Comparison of ENCODE assay signal across 31 mouse cellular contexts in genomic region chr13:84192723-84193122, GRCm38 (mm10).
"Had no signal": no experiment of that assay in that cellular context is flagged by ENCODE, and none has a peak within 500 bp of the region (broad histone marks: within the 10 kb centered on the region; RNA-seq: fewer than 3 reads in every experiment).

No protein-coding gene starts in this region.

- H3K27me3 ChIP-seq: limb, embryonic 12.5 days; limb, embryonic 13.5 days; limb, embryonic 15.5 days; liver, embryonic 12.5 days; liver, embryonic 13.5 days; liver, embryonic 15.5 days; lung, embryonic 15.5 days; megakaryocyte, embryonic 14.5 days; midbrain, embryonic 12.5 days; midbrain, embryonic 13.5 days; midbrain, embryonic 15.5 days; neural tube, embryonic 12.5 days had no signal

- H3K27ac ChIP-seq: limb, embryonic 10.5 days; limb, embryonic 12.5 days; limb, embryonic 13.5 days; limb, embryonic 15.5 days; liver, embryonic 12.5 days; liver, embryonic 13.5 days; liver, embryonic 14.5 days; liver, embryonic 15.5 days; lung, embryonic 15.5 days; macrophage; midbrain, embryonic 10.5 days; midbrain, embryonic 12.5 days; midbrain, embryonic 13.5 days; midbrain, embryonic 15.5 days; neural tube, embryonic 12.5 days had no signal

- H3K4me1 ChIP-seq: limb, embryonic 10.5 days; limb, embryonic 12.5 days; limb, embryonic 13.5 days; limb, embryonic 15.5 days; liver, embryonic 12.5 days; liver, embryonic 13.5 days; liver, embryonic 15.5 days; lung, embryonic 15.5 days; megakaryocyte, embryonic 14.5 days; midbrain, embryonic 10.5 days; midbrain, embryonic 12.5 days; midbrain, embryonic 13.5 days; midbrain, embryonic 15.5 days; neural tube, embryonic 12.5 days had no signal

- DNase-seq: left cerebral cortex, postnatal 4 days; liver; liver, embryonic 13.5 days; liver, postnatal 0 days; lung, adult 18-20 months; lung, adult 2 months; lung, embryonic 14.5 days; lung, postnatal 10 days; lung, postnatal 14 days; lung, postnatal 36 days; lung, postnatal 4 days had no signal

- H3K9me3 ChIP-seq: limb, embryonic 10.5 days; limb, embryonic 12.5 days; limb, embryonic 13.5 days; limb, embryonic 15.5 days; liver, embryonic 12.5 days; liver, embryonic 13.5 days; liver, embryonic 15.5 days; lung, embryonic 15.5 days; megakaryocyte, embryonic 14.5 days; midbrain, embryonic 10.5 days; midbrain, embryonic 13.5 days; midbrain, embryonic 15.5 days; neural tube, embryonic 12.5 days had no signal

- H3K4me2 ChIP-seq: limb, embryonic 12.5 days; limb, embryonic 13.5 days; limb, embryonic 15.5 days; liver, embryonic 11.5 days; liver, embryonic 12.5 days; liver, embryonic 13.5 days; liver, embryonic 15.5 days; lung, embryonic 14.5 days; lung, embryonic 15.5 days; midbrain, embryonic 11.5 days; midbrain, embryonic 12.5 days; midbrain, embryonic 13.5 days; midbrain, embryonic 15.5 days; neural tube, embryonic 12.5 days had no signal

- H3K36me3 ChIP-seq: limb, embryonic 10.5 days; limb, embryonic 12.5 days; limb, embryonic 13.5 days; limb, embryonic 15.5 days; liver, embryonic 12.5 days; liver, embryonic 13.5 days; liver, embryonic 15.5 days; lung, embryonic 15.5 days; midbrain, embryonic 10.5 days; midbrain, embryonic 12.5 days; midbrain, embryonic 13.5 days; midbrain, embryonic 15.5 days; neural tube, embryonic 12.5 days had no signal

- H3K4me3 ChIP-seq: limb, embryonic 10.5 days; limb, embryonic 12.5 days; limb, embryonic 13.5 days; limb, embryonic 15.5 days; liver, embryonic 12.5 days; liver, embryonic 13.5 days; liver, embryonic 15.5 days; lung, embryonic 15.5 days; megakaryocyte, embryonic 14.5 days; midbrain, embryonic 10.5 days; midbrain, embryonic 12.5 days; midbrain, embryonic 13.5 days; midbrain, embryonic 15.5 days; myocyte; neural tube, embryonic 12.5 days had no signal

- H3K9ac ChIP-seq: limb, embryonic 12.5 days; limb, embryonic 13.5 days; limb, embryonic 15.5 days; liver, embryonic 12.5 days; liver, embryonic 13.5 days; liver, embryonic 14.5 days; liver, embryonic 15.5 days; liver, postnatal 0 days; lung, embryonic 14.5 days; lung, embryonic 15.5 days; midbrain, embryonic 12.5 days; midbrain, embryonic 13.5 days; midbrain, embryonic 15.5 days; neural tube, embryonic 12.5 days had no signal

- ATAC-seq: liver, embryonic 12.5 days; liver, postnatal 0 days; lung, postnatal 0 days; midbrain, embryonic 13.5 days; midbrain, embryonic 15.5 days; midbrain, embryonic 16.5 days had no signal
